Mouse (Mus musculus) right cerebral cortex, postnatal 36 days (tissue): ENCODE measurements around the gene Ccdc137.
A peak's percentile ranks its signal among the peaks of the same experiment; 100 is the strongest.
"Not testable (repeated sequence)": the region's sequence is repeated elsewhere in the genome, so short reads cannot be mapped to it uniquely, and the experiment has no call there.

Source experiments
- DNase-seq, 2 experiments: peaks; one replicate each; pipeline ENCODE4 v3.0.0; 2022; ENCODE audit warnings: low spot score in 2 of 2, mixed read lengths in 1 of 2

Ccdc137 gene

GRCm38 (mm10) chr11:120457772-120458751, at the start of gene Ccdc137, which contains the start of gene Oxld1:
TSS of gene Ccdc137 (plus strand) at chr11:120458115.
TSS of gene Oxld1 (minus strand) at chr11:120458068.
- peak; percentile 59 to 75 for DNase-seq

GRCm38 (mm10) chr11:120413621-120414020, 44.3 kb upstream of the Ccdc137 start:
- DNase-seq, result not testable (repeated sequence)

GRCm38 (mm10) chr11:120417852-120418251, 40.1 kb upstream of the Ccdc137 start:
- DNase-seq, result no peak

GRCm38 (mm10) chr11:120418592-120418991, 39.3 kb upstream of the Ccdc137 start:
- DNase-seq, result no peak

GRCm38 (mm10) chr11:120422651-120423568, 35.0 kb upstream of the Ccdc137 start:
- DNase-seq, result no peak

GRCm38 (mm10) chr11:120423569-120424295, 34.2 kb upstream of the Ccdc137 start:
- peak; percentile 12 to 17 for DNase-seq

- DNase-seq, result no peak
These were observed 31.2 kb upstream of the Ccdc137 start for GRCm38 (mm10) chr11:120426727-120427126.

- peak; percentile 67 to 73 for DNase-seq
These were observed 20.6 kb upstream of the Ccdc137 start, which contains the start of gene Nploc4 for GRCm38 (mm10) chr11:120437152-120437856. TSS of gene Nploc4 (minus strand) at chr11:120437708.

GRCm38 (mm10) chr11:120437857-120438385, 20.0 kb upstream of the Ccdc137 start:
- DNase-seq, result no peak

- no peak for DNase-seq
These were observed 15.6 kb upstream of the Ccdc137 start, which contains the start of gene Tspan10 for GRCm38 (mm10) chr11:120442344-120442743. TSS of gene Tspan10 (plus strand) at chr11:120442644.

GRCm38 (mm10) chr11:120442765-120443280, 15.1 kb upstream of the Ccdc137 start:
- DNase-seq, result no peak

GRCm38 (mm10) chr11:120444106-120444505, 13.8 kb upstream of the Ccdc137 start:
- DNase-seq, result no peak

- DNase-seq, result no peak
These were observed 12.4 kb upstream of the Ccdc137 start for GRCm38 (mm10) chr11:120445475-120445874.

- no peak for DNase-seq
These were observed 10.7 kb upstream of the Ccdc137 start for GRCm38 (mm10) chr11:120447179-120447578.

- DNase-seq, result no peak
These were observed 5.7 kb upstream of the Ccdc137 start for GRCm38 (mm10) chr11:120452246-120452645.

- no peak for DNase-seq
These were observed 4.6 kb upstream of the Ccdc137 start, which contains the start of gene Pde6g for GRCm38 (mm10) chr11:120453306-120453705. TSS of gene Pde6g (minus strand) at chr11:120453500.

GRCm38 (mm10) chr11:120454965-120455364, 3.0 kb upstream of the Ccdc137 start:
- DNase-seq, result no peak

GRCm38 (mm10) chr11:120455413-120455812, 2.5 kb upstream of the Ccdc137 start:
- no peak for DNase-seq

GRCm38 (mm10) chr11:120457370-120457769, 545 bp upstream of the Ccdc137 start:
- no peak for DNase-seq
